Mouse (Mus musculus) heart, embryonic 13.5 days (tissue): ENCODE results near the gene Cel. TPM values are rescaled to one million over a fixed set of nuclear protein-coding genes. Genes with fewer than 3 reads are reported as not detected.

Experiments
- ATAC-seq: fragments of 200-750 bp; cut with Nextera tagmentation; 2 replicates; pipeline ENCODE4 v1.8.0; 2017; ENCODE audit warnings: moderate TSS enrichment; ENCODE audit not compliant: insufficient number of reproducible peaks, low FRiP score, low TSS enrichment; ENCODE audit errors: extremely low read depth
- H3K27ac ChIP-seq: fragments of 300-500 bp; sonication (generic); replicated peaks from 2 replicates; pipeline ENCODE4 v1.5.1; 2015; ENCODE audit warnings: moderate library complexity, mild to moderate bottlenecking, inconsistent platforms
- H3K27me3 ChIP-seq: fragments of 300-500 bp; sonication (generic); replicated peaks from 2 replicates; pipeline ENCODE4 v1.6.1; 2015; ENCODE audit warnings: mild to moderate bottlenecking, inconsistent platforms
- H3K36me3 ChIP-seq: fragments of 300-500 bp; sonication (generic); 2 replicates; pipeline ENCODE4 v1.6.1; 2015; ENCODE audit warnings: mild to moderate bottlenecking, inconsistent platforms
- H3K4me1 ChIP-seq: fragments of 300-500 bp; sonication (generic); 2 replicates; pipeline ENCODE4 v1.6.1; 2015; ENCODE audit warnings: inconsistent platforms
- H3K4me2 ChIP-seq: fragments of 300-500 bp; sonication (generic); 2 replicates; pipeline ENCODE4 v1.6.1; 2015; ENCODE audit warnings: inconsistent platforms, mild to moderate bottlenecking, moderate library complexity
- H3K4me3 ChIP-seq: fragments of 300-500 bp; sonication (generic); 2 replicates; pipeline ENCODE4 v1.5.1; 2015; ENCODE audit warnings: moderate library complexity, mild to moderate bottlenecking, inconsistent platforms
- H3K9ac ChIP-seq: fragments of 300-500 bp; sonication (generic); 2 replicates; pipeline ENCODE4 v1.6.1; 2015; ENCODE audit warnings: inconsistent platforms, mild to moderate bottlenecking, moderate library complexity
- H3K9me3 ChIP-seq: fragments of 300-500 bp; sonication (generic); 2 replicates; pipeline ENCODE4 v1.6.1; 2016; ENCODE audit warnings: inconsistent platforms
- WGBS: fragments of 180-500 bp; shearing (Covaris S2); methylation state at CpG from one replicate; pipeline ENCODE4 v1.1.7; 2015; ENCODE audit warnings: mixed read lengths; 5-methylcytosine and 5-hydroxymethylcytosine counted together
- polyA plus RNA-seq: library from polyadenylated mRNA; unstranded; fragments of >200 nt; fragmentation: Nextera tagmentation; extraction: Ambion mirVana; gene quantifications from 2 replicates; pipeline ENCODE4 v1.2.1, GENCODE M21; 2015

Cel gene
- polyA plus RNA-seq, 1 experiment from 2014 or later, result not detected

DNA sequence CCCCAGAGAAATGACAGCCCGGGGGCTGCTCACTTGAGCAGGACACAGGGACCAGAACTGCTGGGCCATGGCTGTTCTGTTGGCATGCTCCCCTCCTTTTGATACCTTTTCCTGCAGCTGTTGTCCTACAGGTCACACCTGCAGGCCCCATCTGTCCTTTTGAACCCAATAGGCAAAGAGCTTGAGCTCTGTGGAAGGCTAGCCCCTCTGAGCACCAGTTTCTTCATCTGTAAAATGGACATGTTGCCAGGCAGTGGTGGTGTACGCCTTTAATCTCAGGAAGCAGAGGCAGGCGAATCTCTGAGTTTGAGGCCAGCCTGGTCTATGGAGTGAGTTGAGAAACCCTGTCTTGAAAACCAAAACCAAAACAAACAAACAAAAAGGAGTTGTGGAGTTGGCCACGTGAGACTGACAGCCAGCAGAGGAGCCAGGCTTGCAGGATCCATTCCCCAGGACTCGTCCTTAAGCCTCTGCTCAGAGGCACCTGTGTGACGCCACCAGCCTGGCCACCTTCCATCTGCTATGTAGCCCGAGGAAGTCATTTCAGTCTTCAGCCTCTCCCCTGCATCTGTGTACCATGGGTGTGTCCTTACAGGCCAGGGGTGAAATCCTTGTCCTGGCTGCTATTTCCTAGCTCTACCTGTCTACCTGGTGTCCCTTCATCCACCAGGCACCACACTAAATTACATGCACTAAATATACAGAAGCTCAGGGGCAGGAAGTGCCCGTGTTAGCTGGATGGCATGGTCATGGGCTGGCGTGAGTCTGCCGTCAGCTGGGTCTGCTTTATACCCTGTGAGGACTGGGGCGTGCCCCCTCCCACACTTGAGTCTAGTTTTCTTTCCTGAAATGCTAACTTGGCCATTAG lies 26.2 kb downstream of the Cel start:
- H3K27ac ChIP-seq, result 0 out of 2 replicates have a peak overlapping the region, but pooled peaks have one; percentile 87
- no peak for ATAC-seq
- 0 out of 2 replicates have a peak overlapping the region, but pooled peaks have one; percentile 94 for H3K9ac ChIP-seq
- H3K27me3 ChIP-seq, result no peaks in the 10 kb centered on the region
- H3K4me1 ChIP-seq, result peaks cover 78% of the 10 kb centered on the region
- peak overlapping the region; percentile 13; the same call in 1 of the 2 replicates for H3K4me2 ChIP-seq
- H3K4me3 ChIP-seq, result no peak overlapping the region
- peaks cover 13% of the 10 kb centered on the region for H3K36me3 ChIP-seq
- 74% methylated on average over 11 of the region's 11 CpGs for WGBS
- H3K9me3 ChIP-seq, result no peaks in the 10 kb centered on the region

DNA sequence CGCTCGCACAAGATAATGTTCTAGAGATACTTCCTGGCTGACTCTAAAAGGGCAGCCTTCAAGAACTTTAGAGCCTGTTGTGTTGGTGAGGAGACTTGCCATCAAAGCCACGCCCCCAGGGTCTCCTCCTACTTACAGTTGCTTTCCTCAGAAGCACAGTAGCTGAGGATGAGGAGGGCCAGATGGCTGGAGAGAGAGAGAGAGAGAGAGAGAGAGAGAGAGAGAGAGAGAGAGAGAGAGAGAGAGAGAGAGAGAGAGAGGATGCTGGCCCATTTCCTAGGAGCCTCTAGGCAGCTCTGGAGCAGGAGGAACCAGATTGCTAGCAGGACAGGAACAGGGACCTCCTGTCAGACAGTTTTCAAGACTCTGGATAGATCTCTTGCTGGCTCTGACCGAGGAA lies 27.0 kb downstream of the Cel start:
- peak overlapping the region; percentile 77 for H3K4me2 ChIP-seq
- H3K36me3 ChIP-seq, result peaks cover 4% of the 10 kb centered on the region; the same call in 1 of the 2 replicates
- peak overlapping the region; percentile 87 for H3K27ac ChIP-seq
- no peaks in the 10 kb centered on the region for H3K9me3 ChIP-seq
- peak overlapping the region; percentile 94 for H3K9ac ChIP-seq
- ATAC-seq, result no peak
- peaks cover 84% of the 10 kb centered on the region for H3K4me1 ChIP-seq
- 40% methylated on average over 4 of the region's 4 CpGs for WGBS
- 0 out of 2 replicates have a peak overlapping the region, but pooled peaks have one; percentile 78 for H3K4me3 ChIP-seq
- no peaks in the 10 kb centered on the region for H3K27me3 ChIP-seq

DNA sequence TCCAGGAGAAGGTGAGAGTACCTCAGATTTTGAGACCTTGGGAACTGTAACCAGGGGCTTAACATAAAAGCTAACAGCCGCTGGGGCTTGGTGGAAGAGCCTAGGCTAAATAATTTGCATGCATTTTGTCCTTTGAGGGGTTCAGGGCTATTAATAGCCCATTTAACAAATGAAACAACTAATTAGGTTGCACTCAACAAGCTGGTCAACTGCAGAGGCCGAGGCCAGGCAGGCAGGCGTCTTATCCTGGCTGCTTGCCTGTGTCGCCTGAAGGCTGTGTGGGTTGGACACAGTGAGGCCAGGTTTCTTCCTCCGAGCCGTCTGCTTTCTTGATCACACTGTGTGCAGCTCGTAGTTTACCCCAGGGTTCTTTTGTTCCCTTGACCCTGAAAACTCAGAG lies 27.6 kb downstream of the Cel start:
- WGBS, result 47% methylated on average over 7 of the region's 7 CpGs
- H3K9ac ChIP-seq, result peak overlapping the region; percentile 94
- peak overlapping the region; percentile 78; the same call in 1 of the 2 replicates for H3K4me3 ChIP-seq

DNA sequence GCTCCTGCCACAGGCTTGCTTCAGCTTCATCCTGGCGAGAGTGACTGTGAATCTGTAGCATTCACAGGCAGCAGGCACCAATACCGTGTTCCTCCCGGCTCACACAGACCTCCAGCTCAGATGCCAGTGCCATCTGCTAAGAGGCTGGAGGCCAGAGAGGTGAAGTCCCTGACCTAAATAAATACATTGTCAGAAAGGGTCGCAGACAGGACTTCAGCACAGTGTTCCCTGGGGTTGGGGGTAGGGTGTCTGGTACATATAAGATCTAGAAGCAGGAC lies 28.0 kb downstream of the Cel start:
- H3K9ac ChIP-seq, result peak overlapping the region; percentile 94
- peaks cover 89% of the 10 kb centered on the region for H3K4me1 ChIP-seq
- no peaks in the 10 kb centered on the region for H3K27me3 ChIP-seq
- no peaks in the 10 kb centered on the region for H3K9me3 ChIP-seq
- peak overlapping the region; percentile 78 for H3K4me3 ChIP-seq
- ATAC-seq, result no peak
- peak overlapping the region; percentile 77 for H3K4me2 ChIP-seq
- peaks cover 2% of the 10 kb centered on the region; the same call in 1 of the 2 replicates for H3K36me3 ChIP-seq
- peak overlapping the region; percentile 87 for H3K27ac ChIP-seq
- WGBS, result 39% methylated on average over 4 of the region's 4 CpGs

More for the DNA sequence above, 27.6 kb downstream of the Cel start:
- Histone ChIP-seq H3K36me3 (peaks cover 4% of the 10 kb centered on the region; the same call in 1 of the 2 replicates), H3K27ac (peak overlapping the region; percentile 87), H3K4me2 (peak overlapping the region; percentile 77), H3K4me1 (peaks cover 88% of the 10 kb centered on the region), H3K9me3 (no peaks in the 10 kb centered on the region), H3K27me3 (no peaks in the 10 kb centered on the region)
- ATAC-seq, result no peak

DNA sequence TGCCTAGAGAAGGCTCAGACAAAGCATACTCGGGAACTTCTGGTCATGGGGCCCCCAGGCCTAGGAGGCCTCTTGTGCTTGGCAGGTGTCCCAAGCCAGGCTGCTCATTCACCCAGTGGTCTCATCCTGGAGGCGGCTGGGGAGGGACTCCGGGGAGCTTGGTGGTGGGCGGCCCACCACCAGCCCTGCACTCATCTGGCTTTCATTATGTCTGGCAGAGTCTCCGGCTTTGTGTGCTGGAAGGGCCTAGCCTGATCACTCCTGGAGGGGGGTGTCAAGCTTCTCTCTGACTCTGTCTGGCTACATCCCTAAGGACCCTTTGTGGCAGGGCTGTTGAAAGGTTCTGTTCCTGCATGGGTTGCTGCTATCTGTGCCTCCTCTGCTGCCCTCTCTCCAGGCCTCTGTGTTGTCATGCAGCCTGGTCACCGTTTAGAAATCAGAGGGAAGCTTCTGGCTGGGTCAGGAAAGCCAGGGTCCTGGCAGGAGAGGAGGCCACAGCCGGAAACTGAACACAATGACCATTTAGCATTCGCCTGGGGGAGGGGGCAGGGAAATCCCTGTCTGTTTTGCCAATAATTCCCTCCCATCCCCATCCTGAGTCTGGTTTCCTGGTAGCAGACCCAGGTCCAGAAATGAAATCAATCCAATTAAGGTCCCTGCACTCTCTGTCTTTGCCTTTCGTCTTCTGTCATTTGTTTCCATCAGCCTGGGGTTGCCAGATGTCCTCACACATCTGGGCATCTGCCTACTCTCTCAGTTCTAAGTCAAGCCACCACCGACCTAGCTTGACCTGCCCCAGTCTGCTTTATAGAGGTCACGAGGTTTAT lies 28.6 kb downstream of the Cel start:
- Histone ChIP-seq H3K9ac (peak overlapping the region; percentile 94), H3K27ac (peak overlapping the region; percentile 87), H3K4me3 (peak overlapping the region; percentile 78), H3K4me1 (peaks cover 89% of the 10 kb centered on the region), H3K4me2 (peak overlapping the region; percentile 77), H3K9me3 (no peaks in the 10 kb centered on the region), H3K36me3 (no peaks in the 10 kb centered on the region), H3K27me3 (no peaks in the 10 kb centered on the region)
- ATAC-seq, result no peak
- WGBS, result 32% methylated on average over 11 of the region's 11 CpGs

DNA sequence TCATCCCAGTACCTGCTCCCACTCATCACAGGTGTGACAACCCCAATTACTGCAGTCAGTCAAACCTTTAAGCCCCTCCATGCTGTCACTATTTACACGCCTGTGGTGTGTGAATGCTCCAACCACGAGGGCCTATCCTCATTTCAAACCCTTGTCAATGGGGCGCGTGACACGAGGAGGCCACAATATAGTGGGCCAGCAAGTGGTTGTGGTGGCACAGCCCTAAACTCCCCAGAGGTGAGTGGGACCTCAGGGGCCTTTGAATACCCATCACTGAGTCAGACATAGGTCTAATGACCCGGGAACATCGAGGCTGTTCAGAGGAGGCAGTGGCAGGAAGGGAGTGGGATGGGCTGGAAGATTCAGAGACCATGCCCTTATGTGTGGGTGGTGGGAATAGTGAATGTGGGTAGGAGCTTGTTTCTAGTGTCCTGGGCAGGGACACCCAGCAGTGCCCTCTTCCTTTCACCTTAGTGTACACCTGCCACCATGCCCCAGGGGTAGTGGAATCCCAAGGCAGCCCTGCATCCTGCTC lies 29.2 kb downstream of the Cel start:
- H3K4me2 ChIP-seq, result peak overlapping the region; percentile 77
- H3K9me3 ChIP-seq, result no peaks in the 10 kb centered on the region
- peak overlapping the region; percentile 94 for H3K9ac ChIP-seq
- no peaks in the 10 kb centered on the region for H3K27me3 ChIP-seq
- 63% methylated on average over 7 of the region's 7 CpGs for WGBS
- peak overlapping the region; percentile 87 for H3K27ac ChIP-seq
- ATAC-seq, result no peak
- peak overlapping the region; percentile 78 for H3K4me3 ChIP-seq
- H3K4me1 ChIP-seq, result peaks cover 87% of the 10 kb centered on the region
- H3K36me3 ChIP-seq, result no peaks in the 10 kb centered on the region

DNA sequence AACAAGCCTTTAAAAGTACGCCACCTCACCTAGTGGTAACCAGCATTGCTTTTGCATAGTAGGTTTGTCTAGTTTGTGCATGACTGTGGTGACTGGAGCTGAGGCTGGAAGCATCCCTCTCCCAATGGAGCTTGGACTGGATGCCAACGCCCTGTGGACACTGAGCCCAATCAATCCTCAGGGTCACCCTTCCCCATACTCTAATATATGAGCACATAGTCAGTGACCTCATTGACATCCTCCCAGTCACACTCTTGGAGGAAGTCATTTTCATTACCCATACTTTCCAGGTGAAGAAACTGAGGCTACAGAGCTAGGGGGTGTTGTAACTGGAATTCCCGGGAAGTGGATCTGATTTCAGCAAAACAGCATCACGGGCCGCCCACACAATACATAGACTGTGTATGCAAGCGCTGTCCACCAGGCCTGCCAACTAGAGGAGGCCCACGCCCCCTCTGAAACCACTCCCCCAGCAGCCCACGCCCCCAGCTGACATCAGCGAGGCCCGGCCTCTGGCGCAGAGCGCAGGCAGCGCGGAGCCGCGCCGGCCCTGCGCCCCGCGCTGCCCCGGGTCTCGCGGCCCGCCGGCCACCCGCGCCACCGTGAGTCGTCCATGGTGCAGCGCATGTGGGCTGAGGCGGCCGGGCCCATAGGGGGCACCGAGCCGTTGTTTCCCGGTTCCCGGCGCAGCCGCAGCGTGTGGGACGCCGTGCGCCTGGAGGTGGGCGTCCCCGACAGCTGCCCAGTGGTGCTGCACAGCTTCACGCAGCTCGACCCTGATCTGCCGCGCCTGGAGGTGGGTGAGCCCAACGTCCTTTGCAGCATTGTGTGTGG lies 30.0 kb downstream of the Cel start:
- Histone ChIP-seq H3K36me3 (no peaks in the 10 kb centered on the region), H3K27me3 (no peaks in the 10 kb centered on the region), H3K4me3 (peak overlapping the region; percentile 78), H3K4me1 (peaks cover 79% of the 10 kb centered on the region), H3K4me2 (peak overlapping the region; percentile 77), H3K9ac (peak overlapping the region; percentile 94), H3K27ac (peak overlapping the region; percentile 87), H3K9me3 (no peaks in the 10 kb centered on the region)
- 3% methylated on average over 49 of the region's 49 CpGs for WGBS
- ATAC-seq, result peak; percentile 87

DNA sequence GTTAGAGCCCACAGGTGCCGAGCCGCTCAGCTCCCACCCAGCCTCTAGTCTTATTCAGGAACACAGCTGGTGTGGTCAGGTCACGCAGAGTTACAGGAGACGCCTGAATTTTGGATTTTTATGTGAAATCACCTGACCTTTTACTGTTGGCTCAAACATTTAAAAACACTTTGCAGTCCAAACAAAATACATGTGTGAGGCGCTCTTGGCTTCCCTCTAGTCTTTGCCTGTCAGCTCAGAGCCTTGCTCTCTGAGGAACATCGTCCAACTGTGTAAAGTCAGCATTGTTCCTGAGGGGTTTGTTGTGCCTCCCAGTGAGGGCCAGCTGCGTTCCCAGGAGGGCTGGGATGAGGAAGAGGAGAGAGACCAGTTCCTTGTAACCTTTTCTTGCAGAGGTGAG lies 32.9 kb downstream of the Cel start:
- H3K4me3 ChIP-seq, result no peak overlapping the region
- H3K9ac ChIP-seq, result no peak overlapping the region
- no peaks in the 10 kb centered on the region for H3K27me3 ChIP-seq
- no peaks in the 10 kb centered on the region for H3K9me3 ChIP-seq
- ATAC-seq, result no peak
- 58% methylated on average over 7 of the region's 7 CpGs for WGBS
- no peak overlapping the region for H3K4me2 ChIP-seq
- peaks cover 73% of the 10 kb centered on the region for H3K4me1 ChIP-seq
- no peak overlapping the region; the same call in 1 of the 2 replicates for H3K27ac ChIP-seq
- no peaks in the 10 kb centered on the region for H3K36me3 ChIP-seq

DNA sequence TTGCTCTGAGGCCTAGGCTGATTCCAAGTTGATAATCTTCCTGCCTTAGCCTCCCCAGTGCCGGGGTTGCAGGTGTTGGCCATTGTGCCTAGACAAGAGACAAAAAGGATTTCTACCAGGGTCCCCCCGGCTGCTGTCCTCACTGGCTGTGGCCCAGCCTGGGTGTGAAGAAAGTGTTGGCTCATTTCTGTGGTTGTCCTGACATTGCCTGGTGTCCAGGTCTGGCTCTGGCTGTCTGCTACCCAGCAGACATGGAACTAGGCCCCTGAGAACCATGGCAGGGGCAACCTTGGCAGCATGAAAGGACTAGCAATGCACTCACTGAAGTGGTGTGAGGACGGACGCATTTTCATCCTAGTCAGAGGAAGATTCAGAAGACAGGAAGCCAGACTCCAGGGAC lies 33.3 kb downstream of the Cel start:
- H3K4me2 ChIP-seq, result no peak overlapping the region
- no peak overlapping the region for H3K9ac ChIP-seq
- H3K4me3 ChIP-seq, result no peak overlapping the region
- no peaks in the 10 kb centered on the region for H3K9me3 ChIP-seq
- H3K27me3 ChIP-seq, result no peaks in the 10 kb centered on the region
- H3K4me1 ChIP-seq, result peaks cover 73% of the 10 kb centered on the region
- H3K36me3 ChIP-seq, result no peaks in the 10 kb centered on the region
- 69% methylated on average over 4 of the region's 4 CpGs for WGBS
- no peak overlapping the region; the same call in 1 of the 2 replicates for H3K27ac ChIP-seq
- ATAC-seq, result no peak

DNA sequence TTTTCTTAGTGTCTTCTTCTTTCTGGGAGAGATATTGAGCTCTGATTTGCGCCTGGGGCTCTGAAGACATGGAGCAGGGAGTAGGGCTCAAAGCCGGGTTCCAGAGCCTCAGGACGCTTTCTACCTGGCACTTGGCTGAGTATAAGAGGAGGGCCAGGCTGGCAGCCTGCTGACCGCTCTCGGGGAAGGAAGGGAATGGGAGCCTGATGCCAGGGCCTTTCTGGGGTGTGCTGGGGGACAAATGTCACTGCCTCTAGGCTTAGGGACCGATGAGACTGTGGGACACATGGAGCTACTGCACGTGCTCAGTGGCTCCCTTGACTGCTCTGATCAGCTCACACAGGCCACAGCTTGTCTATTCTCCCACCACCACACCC lies 34.9 kb downstream of the Cel start:
- Histone ChIP-seq H3K36me3 (no peaks in the 10 kb centered on the region), H3K4me2 (no peak overlapping the region), H3K9ac (no peak overlapping the region; the same call in 1 of the 2 replicates), H3K4me3 (no peak overlapping the region), H3K27me3 (no peaks in the 10 kb centered on the region), H3K27ac (no peak overlapping the region), H3K9me3 (no peaks in the 10 kb centered on the region), H3K4me1 (peaks cover 73% of the 10 kb centered on the region)
- ATAC-seq, result no peak
- WGBS, result 80% methylated on average over 7 of the region's 7 CpGs
